Mouse (Mus musculus): Measurements from ENCODE around the gene Ncor2. TPM values are rescaled to one million over a fixed set of nuclear protein-coding genes. Genes with fewer than 3 reads are reported as not detected.

Gene Ncor2
- polyA plus RNA-seq, 1 experiment from 2014 or later: 41.8 TPM

- H3K27ac ChIP-seq (replicated peaks): peak overlapping the region; percentile 75; the same call in 1 of the 2 replicates
- H3K36me3 ChIP-seq: no peaks in the 10 kb centered on the region
- H3K4me3 ChIP-seq (replicated peaks): no peak overlapping the region
- no peak overlapping the region for H3K4me2 ChIP-seq (replicated peaks)
- no peaks in the 10 kb centered on the region for H3K27me3 ChIP-seq
- H3K9ac ChIP-seq: no peak overlapping the region
- ATAC-seq (ENCODE audit: insufficient number of reproducible peaks, low FRiP score, low TSS enrichment, low read depth): no peak
- H3K9me3 ChIP-seq (replicated peaks): no peaks in the 10 kb centered on the region
- H3K4me1 ChIP-seq: peaks cover 4% of the 10 kb centered on the region; the same call in 1 of the 2 replicates
- 72% methylated on average over 8 of the region's 8 CpGs for WGBS
Measured at GRCm38 (mm10) chr5:124992323-124992722, 186.7 kb downstream of the Ncor2 start.

DNA sequence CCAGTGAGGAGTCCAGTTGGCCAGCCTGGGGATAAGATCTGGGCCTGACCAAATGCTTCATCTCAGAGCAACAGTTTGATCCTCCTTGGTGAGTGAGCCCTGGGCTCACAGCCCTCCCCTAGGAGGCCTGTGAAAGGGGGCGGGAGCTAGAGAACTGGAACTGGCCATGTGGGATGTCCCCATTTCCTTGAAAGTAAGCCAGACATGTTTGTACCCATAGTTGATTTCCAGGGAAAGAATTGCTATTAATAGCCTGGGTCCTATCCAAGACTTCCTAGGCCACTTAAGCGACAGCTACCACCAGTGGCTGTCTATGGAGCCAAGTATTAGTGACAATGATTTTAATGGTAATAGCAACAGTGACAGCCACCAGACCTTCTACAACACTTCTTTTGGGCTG, 189.3 kb downstream of the Ncor2 start:
- Histone ChIP-seq H3K4me3 (replicated peaks) (no peak overlapping the region), H3K27ac (replicated peaks) (no peak overlapping the region), H3K4me1 (peaks cover 4% of the 10 kb centered on the region; the same call in 1 of the 2 replicates), H3K36me3 (no peaks in the 10 kb centered on the region), H3K4me2 (replicated peaks) (no peak overlapping the region), H3K9me3 (replicated peaks) (no peaks in the 10 kb centered on the region), H3K9ac (no peak overlapping the region), H3K27me3 (no peaks in the 10 kb centered on the region)
- no peak for ATAC-seq (ENCODE audit: insufficient number of reproducible peaks, low FRiP score, low TSS enrichment, low read depth)
- 80% methylated on average over 2 of the region's 2 CpGs for WGBS

DNA sequence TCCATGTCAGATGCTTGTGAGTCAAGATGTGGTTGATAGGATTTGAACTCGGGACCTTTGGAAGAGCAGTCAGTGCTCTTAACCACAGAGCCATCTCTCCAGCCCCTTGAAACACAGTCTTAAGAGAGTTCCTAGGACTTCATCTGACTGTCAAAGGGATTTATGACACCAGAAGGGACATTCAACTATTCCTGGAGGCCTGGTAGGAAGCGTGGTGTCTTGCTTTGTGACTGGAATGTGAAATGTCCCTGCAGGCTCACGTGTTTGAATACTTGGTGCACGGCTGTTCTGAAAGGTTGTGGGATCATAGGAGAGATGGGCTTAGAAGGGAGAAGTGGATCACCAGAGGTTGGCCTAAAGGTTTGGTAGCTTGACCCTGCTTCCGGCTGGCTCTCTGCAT, 192.4 kb downstream of the Ncor2 start:
- 81% methylated on average over 5 of the region's 5 CpGs for WGBS
- H3K27me3 ChIP-seq: no peaks in the 10 kb centered on the region
- H3K4me1 ChIP-seq: no peaks in the 10 kb centered on the region
- H3K4me2 ChIP-seq (replicated peaks): no peak overlapping the region
- H3K27ac ChIP-seq (replicated peaks): no peak overlapping the region
- H3K4me3 ChIP-seq (replicated peaks): no peak overlapping the region
- ATAC-seq (ENCODE audit: insufficient number of reproducible peaks, low FRiP score, low TSS enrichment, low read depth): no peak
- H3K9ac ChIP-seq: no peak overlapping the region
- no peaks in the 10 kb centered on the region for H3K36me3 ChIP-seq
- no peaks in the 10 kb centered on the region; the same call in 1 of the 2 replicates for H3K9me3 ChIP-seq (replicated peaks)

DNA sequence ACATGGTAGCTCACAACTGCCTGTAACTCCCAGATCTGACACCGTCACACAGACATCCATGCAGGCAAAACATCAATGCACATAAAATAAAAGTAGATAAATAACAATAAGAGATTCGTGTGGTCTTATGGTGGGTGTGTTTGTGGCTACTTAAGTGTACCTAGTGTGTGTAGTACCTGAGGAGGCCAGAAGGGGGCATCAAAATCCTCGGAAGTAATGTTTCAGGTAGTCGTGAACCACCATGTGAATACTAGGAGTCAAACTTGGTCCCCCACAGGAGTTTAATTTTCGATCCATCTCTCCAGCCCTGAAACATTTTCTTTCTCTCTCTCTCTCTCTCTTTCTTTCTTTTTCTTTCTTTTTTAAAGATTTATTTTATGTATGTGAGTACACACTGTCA, 192.8 kb downstream of the Ncor2 start:
- H3K4me2 ChIP-seq (replicated peaks): no peak overlapping the region
- H3K36me3 ChIP-seq: no peaks in the 10 kb centered on the region
- 81% methylated on average over 5 of the region's 5 CpGs for WGBS
- H3K27ac ChIP-seq (replicated peaks): no peak overlapping the region
- H3K4me3 ChIP-seq (replicated peaks): no peak overlapping the region
- H3K4me1 ChIP-seq: no peaks in the 10 kb centered on the region
- ATAC-seq (ENCODE audit: insufficient number of reproducible peaks, low FRiP score, low TSS enrichment, low read depth): no peak
- H3K27me3 ChIP-seq: no peaks in the 10 kb centered on the region
- H3K9me3 ChIP-seq (replicated peaks): no peaks in the 10 kb centered on the region; the same call in 1 of the 2 replicates
- H3K9ac ChIP-seq: no peak overlapping the region

DNA sequence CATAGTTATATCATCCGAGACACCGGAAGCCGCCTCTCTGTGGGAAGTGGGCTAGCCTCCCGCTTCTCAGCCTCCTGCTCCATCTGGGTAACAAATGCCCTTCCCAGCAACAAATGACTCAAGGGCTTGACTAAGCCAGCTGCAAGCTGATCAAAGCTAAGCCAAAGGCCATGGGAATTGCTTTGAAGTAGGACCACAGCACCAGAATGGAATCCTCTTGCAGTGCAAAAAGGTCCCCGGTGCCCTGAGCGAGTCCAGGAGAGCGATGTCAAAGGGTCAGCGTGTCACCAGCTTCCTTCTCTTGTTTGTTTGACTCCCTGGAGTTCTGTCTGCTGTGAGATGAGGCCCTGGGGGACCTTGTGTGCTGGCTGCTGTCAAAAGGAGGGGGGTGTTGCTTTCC, 209.2 kb downstream of the Ncor2 start:
- H3K27ac ChIP-seq (replicated peaks): no peak overlapping the region; the same call in 1 of the 2 replicates

More for the DNA sequence above, 209.2 kb downstream of the Ncor2 start:
- Histone ChIP-seq H3K4me2 (replicated peaks) (no peak overlapping the region), H3K4me3 (replicated peaks) (no peak overlapping the region), H3K4me1 (peaks cover 27% of the 10 kb centered on the region), H3K36me3 (no peaks in the 10 kb centered on the region), H3K27me3 (no peaks in the 10 kb centered on the region), H3K9ac (no peak overlapping the region), H3K9me3 (replicated peaks) (0 out of 2 replicates have a peak, but pooled peaks cover 2% of the 10 kb centered on the region)
- 26% methylated on average over 8 of the region's 8 CpGs for WGBS
- no peak for ATAC-seq (ENCODE audit: insufficient number of reproducible peaks, low FRiP score, low TSS enrichment, low read depth)

Other genes with a start within 250 kb of the Ncor2 start
- 22.1 and 24.0 TPM in 2 replicates for gene Rflna, start 176.0 kb downstream of the Ncor2 start, polyA plus RNA-seq (2015; fragmentation: Nextera tagmentation; extraction: Ambion mirVana)
- gene Scarb1, start 161.9 kb upstream of the Ncor2 start, polyA plus RNA-seq (2015; fragmentation: Nextera tagmentation; extraction: Ambion mirVana): 61.0 and 64.7 TPM in 2 replicates
- 0.32 and 0.48 TPM in 2 replicates for gene Gm10382, start 210.1 kb upstream of the Ncor2 start, polyA plus RNA-seq (2015; fragmentation: Nextera tagmentation; extraction: Ambion mirVana)
- 1,092 and 1,100 TPM in 2 replicates for gene Ubc, start 211.0 kb upstream of the Ncor2 start, polyA plus RNA-seq (2015; fragmentation: Nextera tagmentation; extraction: Ambion mirVana)

Data from embryonic facial prominence, embryonic 15.5 days (tissue).